Mouse (Mus musculus) adrenal gland, postnatal 10 days (tissue): ENCODE data around the gene Olig1. TPM values are rescaled to one million over a fixed set of nuclear protein-coding genes. Genes with fewer than 3 reads are reported as not detected.

ENCODE experiments used
- DNase-seq: peaks from one replicate; pipeline ENCODE4 v3.0.0; 2021; ENCODE audit warnings: mixed read lengths
- total RNA-seq, 2 experiments: library from RNA; stranded (reverse); gene quantifications; 2 replicates each; pipeline ENCODE4 v1.2.3; 2021

Olig1 gene
- total RNA-seq, 2 experiments from 2014 or later: 0.75 to 1.6 TPM

DNA sequence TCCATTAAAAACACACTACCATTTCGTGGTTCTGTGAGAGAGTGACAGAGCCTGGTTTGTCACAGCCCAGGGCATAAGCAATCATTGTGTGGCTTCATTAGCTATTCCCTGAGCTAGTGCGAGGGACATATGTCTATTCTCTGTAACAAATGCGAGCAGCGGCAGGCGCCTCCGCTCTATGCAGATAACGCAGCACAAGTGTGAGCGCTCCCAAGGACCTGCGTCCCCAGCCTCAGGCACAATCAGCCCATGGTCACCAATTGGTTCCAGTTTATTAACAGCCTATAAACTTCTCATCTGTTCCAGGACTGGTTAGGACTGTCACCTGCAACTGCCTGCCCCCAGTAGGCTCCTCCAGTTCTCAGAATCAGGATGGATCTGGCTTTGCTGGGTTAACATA, 23.3 kb upstream of the Olig1 start:
- no peak for DNase-seq

DNA sequence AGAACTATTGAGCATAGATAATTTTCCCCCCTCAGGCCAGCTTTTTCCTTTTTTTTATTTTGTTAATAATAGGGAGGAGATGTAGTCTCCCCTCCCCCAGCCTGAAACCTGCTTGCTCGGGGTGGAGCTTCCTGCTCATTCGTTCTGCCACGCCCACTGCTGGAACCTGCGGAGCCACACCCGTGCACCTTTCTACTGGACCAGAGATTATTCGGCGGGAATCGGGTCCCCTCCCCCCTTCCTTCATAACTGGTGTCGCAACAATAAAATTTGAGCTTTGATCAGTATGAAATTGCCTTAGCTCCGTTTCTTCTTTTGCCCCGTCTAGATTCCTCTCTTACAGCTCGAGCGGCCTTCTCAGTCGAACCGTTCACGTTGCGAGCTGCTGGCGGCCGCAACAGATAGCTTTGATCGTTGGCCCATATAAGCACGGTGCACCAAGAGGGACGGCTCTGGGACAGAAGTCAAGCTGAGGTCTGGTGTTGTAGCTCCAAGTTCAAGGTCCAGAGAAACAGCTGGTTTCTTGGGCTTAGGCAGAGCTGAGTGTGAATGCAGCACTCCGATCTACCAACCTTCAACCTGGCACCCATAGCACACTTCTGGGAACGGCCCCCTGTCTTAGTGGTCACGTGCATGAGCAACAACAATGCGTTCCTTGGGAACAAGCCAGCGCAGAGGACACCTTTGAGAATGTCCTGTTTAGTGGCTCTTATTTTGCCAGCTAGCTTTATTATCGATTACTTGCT, 14.0 kb upstream of the Olig1 start:
- DNase-seq: peak; percentile 23

DNA sequence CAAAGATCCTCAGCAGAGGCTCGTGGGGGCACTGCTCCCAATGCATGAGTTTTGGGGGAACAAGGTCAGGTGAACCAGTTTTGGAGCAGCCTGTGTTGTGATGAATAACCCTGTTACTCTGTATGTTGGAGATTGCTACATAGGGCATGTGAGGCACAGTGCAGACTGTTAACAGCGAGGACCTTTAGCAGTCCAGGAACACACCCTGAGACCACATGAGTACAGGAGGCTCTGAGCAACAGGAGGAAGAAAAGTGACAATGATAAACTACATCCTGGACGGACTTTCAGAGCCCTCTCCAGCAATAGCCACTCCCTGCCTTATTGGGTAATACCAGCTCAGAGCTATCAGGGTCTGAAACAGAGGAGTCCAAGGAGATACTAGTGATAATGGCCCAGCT, 10.6 kb upstream of the Olig1 start:
- DNase-seq: no peak

DNA sequence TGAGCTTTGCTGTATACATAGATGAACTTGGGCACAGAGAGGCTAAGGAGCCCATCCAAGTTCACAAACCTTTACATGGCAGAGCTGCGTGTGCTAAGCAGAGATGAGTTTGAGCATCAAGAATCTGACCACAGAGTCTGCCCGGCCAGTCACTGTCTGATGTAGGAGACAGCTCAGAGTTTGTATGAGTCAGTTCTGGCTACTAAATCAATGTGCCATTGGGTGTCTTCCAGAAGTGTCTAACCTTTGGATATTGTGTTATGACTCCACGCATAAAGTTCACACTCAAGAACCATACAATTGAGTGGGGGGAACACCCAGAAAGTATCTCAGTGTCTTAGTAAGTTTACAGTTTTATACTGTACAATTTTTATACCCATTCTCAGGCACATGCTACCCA, 8.7 kb upstream of the Olig1 start:
- DNase-seq: no peak

DNA sequence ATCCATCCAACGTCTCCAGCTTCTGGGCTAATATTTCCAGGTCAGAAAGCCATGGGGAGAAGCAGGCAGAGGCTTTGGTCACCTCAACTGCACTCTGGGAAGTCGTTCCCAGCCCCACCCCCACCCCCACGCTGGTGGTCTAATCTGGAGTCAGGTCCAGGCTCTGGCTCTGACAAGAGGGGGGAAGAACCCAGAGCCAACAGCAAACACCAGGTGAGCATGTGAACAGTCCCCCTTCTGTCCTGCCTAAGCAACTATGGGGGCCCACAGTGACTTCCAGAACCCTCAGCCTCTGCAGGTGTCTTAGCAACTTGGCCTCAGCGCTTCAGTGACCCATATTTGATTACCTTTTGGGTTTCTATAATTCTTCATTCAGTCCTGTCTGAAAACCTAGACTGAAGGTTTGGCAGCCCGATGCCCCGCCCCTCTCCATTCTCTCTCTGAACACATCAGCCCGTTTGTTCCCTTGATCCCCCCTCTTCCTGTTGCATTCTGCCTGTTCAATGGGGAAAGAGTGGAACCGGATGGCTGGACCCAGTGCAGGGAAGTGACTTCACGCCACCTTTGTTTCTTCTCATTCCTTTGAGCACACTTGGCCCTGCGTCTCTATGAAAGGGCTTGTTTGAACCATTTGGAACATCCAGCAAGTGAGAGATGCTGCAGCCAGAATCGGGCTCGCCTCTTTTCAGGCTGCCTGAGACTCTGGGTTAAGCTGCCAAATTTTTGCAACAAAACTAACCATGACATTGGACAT, 6.9 kb upstream of the Olig1 start:
- no peak for DNase-seq

DNA sequence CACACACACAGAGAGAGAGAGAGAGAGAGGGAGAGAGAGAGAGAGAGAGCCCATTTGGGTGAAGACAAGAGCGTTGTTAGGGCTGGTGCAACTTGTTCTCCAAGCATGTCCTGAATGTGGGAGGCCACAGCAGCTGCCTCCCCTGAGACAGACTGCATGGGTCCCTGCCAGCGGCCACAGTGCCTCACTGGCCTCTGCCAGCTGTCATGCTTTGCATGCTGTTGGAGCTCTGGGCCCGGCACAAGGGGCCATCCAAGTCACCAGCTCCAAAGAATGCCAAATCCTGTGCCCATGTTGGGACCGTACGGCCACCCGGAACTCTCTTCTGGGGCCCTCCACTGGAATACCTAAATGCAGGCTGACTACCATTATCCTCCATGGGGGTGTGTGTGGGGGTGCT, 3.6 kb upstream of the Olig1 start:
- DNase-seq: peak; percentile 74

DNA sequence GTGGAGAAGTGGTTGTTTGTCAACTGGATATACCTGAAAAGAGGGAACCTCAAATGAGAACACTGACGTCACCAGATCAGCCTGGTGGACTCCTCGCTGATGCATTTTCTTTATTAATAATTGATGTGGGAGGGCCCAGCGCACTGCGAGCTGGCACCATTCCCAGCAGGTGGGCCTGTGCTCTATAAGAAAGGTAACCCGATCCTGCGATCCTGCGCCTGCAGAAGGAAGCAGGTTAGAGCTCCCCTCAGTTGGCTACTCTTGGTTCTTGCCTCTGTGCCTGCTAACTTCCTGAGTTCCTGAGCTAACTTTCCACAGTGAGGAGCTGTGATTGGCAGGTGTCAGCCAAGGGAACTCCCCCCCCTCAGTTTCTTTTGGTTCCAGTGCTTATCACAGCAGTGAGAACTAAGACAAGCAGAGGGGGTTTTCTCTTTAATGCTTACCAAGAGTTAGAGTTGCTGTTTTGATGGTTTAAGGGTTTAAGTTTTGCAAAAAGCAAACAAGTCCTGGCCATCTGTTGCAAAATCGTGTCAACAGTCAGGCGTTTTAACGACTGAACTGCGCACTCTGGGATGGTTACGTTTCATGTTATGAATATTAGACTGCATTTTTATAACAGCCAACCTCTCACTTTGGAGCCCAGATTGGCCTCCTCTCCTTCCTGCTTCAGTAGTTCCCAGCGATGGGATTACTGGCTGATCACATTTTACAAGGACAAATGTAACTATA, 684 bp upstream of the Olig1 start:
- DNase-seq: no peak

DNA sequence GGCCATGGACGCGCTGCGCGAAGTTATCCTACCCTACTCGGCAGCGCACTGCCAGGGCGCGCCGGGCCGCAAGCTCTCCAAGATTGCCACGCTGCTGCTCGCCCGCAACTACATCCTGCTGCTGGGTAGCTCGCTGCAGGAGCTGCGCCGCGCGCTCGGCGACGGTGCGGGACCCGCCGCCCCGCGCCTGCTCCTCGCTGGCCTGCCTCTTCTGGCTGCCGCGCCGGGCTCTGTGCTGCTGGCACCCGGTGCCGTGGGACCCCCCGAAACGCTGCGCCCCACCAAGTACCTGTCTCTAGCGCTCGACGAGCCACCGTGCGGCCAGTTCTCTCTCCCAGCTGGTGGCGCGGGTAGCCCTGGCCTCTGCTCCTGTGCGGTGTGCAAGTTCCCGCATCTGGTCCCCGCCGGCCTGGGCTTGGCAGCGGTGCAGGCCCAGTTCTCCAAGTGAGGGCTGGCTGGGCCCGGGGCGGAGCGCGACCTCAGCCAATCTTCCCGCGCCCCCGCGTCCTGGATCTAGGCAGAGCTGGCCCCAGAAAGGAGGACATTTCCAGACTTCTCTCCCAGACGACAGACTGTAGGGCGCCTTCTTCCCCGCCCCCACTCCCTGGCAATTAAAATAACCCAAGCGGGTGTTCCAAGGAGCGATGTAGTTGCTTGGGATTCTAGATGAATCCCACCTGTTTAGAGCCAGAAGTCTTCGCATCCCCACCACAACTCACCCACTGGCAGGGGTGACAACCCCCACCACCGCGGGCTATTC, 820 bp downstream of the Olig1 start:
- peak; percentile 10 for DNase-seq

DNA sequence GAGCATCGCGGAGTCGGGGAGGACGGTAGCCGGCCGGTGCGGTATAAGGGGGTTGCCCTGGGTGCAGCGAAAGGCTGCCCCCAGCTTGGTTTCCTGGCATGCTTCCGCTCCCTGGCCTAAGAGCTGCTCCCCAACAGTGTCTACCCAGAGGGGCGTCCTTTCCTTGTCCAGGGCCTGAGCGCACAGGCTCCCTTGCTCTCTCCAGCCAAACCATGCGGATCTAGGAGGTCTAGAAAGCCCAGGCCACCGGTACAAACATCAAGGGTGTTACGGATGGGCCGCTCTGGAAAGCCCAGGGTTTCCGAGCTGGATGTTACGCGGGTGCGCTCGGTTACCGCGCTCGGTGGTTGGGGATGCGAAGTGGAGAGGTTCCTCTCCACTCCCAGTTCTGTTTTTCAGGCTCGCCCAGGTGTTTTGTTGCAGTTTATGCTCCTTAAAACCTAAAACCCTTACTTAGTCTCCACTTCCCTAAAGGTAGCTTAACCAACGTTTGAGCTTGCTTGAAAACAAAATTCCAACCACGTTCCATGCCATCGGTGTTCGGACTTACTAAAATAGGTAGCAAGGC, 1.5 kb downstream of the Olig1 start:
- no peak for DNase-seq

DNA sequence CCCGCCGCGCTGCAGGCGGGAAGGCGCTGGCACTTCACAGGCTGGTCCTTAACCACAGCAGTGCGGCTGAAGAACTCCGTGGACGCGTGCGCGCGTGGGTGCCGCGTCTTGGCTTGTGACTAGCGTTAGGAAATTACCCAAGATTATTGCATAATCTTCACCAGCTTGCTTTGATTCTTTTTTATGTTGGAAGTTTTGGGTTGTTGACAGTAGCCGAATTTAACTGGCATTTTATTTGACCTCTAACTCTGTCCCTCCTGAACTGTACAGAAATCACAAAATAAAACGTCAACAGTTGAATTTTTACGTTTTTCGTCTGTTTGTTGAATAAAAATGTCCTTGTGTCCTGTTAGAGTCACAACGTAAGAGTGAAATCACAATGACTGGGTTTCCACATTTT, 2.1 kb downstream of the Olig1 start:
- no peak for DNase-seq

DNA sequence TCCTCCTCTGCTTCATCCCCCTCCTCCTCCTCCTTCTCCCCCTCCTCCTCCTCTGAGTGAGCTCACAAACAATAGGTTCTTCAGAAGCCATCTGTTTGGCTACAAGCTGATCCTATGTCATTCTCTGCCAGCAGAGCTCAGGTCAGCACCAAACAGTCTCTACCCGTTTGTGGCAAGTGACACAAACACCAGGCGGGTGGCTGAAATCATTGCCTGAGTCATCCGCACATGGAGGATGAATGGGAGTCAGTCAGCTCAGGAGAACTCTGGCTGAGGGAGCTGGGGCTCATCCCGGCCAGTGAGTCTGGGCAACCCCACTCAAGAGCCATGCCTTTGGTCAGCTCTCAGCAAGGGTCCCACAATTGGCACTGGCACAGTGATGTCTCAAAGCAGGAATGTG, 10.9 kb downstream of the Olig1 start:
- DNase-seq: no peak

DNA sequence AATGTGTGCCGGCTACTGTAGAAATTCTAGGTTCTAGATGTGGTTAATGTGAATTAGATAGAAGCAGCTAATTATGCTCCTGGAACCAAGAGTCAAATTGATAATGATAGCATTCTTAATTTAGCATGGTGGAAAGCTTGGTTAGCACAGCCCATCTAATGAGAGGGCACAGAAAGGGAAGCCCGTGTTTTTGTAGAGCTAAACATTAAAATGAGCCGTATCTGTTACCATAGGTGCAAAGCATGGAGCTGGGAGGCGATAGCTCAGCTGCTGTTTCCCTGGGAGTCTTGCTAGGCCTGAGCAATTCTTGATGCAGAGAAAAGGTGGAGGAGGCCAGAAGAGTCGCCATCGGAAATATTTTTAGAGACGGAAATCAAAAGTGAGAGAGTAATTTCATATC, 22.5 kb downstream of the Olig1 start:
- no peak for DNase-seq

DNA sequence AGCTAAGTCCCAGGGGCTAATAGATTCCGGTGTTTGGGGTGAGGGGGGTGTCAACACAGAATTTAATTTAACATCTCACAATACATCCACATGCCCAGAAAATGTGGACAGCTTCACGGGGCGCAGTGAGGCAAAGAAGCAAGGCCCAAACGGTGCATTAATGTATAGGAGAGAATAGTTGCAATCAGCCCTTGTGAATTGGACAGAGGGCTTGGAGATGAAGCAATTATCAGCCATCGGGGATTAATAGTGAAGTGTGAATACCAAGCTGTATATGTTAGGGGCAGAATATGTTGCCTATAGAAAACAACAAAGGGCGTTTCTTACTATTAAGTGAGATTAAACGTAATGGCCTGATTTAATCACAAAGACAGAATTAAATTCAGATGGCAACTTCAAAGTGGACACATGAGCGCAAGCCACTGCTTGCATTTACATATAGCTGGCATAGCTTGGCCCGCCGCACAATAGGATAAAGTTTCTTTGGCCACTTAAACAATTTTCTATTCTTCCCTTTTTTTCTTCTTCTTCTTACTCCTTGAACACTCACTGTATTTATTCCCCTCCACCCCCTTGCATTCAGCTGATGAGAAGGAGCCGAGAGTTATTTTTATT, 23.3 kb downstream of the Olig1 start:
- no peak for DNase-seq

DNA sequence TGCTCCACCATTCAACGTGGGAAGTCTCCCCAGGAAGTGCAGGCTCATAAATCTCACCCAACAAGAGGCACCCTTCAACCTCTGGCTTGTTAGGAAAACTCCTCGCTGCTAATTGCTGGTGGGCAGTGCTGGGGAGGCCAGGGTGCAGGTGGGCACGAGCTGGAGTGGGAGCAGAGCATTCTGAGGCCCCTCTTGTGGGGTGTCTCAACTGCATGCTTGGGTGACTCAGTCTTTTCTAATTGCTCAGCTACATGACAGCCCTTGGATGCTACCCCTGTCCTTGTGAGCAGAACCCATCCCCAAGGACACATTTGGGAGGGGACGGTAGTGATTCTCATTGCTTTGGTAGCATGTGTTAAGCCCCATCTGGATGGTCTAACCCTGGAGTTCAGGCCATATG, 28.2 kb downstream of the Olig1 start:
- peak; percentile 14 for DNase-seq

DNA sequence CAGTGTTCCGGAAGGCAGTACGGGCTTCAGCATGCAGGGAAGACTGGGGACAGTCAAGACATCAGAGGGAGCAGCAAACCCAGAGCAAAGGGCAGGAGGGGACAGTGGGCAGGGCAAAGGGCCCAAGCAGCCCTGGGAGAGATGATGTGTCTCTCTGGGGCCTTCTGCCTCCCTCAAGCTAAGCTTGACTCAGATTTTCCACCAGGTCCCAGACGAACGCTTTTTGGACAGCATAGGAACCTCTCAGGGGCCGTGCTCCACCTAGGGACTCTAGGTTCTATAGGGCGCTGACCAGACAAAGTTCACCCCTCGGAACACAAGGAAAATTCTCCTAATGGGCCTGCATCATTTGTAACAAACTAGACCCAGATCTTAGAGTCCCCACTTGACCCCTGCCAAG, 29.8 kb downstream of the Olig1 start:
- DNase-seq: no peak

DNA sequence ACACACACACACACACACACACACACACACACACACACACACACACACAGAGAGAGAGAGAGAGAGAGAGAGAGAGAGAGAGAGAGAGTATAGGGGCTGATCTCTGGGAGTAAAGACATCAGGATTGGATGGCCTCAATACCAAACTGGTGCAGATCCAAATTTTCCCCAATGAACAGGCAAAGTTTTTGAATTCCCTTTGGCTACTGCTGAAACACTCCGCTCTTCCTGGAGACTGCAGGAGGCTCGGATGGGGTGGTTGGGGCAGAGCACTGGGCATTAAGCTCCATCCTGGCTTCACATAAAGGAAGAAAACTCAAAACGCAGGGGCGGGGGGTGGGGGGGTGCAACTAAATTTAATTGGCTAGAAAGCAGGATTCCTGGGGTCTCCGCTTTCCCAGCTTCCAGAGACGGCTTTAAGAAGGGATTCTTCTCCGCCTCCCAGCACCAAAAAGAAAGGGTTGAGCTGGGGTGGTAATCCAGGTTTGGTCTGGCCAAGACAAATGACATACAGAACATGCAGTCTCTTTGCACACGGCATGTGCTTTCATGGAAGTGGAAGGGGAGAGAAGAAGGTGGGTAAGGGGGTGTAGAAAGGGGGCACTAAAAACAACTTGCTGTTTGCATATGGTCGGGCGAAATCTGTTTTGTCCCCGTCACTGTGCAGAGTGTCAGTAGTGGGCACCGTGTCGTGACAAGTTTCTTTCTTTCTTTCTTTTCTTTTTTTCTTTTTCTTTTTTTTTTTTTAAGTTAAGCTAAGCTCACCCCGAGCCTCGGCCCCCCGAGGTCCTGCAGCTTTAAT, 31.3 kb downstream of the Olig1 start:
- DNase-seq: no peak

DNA sequence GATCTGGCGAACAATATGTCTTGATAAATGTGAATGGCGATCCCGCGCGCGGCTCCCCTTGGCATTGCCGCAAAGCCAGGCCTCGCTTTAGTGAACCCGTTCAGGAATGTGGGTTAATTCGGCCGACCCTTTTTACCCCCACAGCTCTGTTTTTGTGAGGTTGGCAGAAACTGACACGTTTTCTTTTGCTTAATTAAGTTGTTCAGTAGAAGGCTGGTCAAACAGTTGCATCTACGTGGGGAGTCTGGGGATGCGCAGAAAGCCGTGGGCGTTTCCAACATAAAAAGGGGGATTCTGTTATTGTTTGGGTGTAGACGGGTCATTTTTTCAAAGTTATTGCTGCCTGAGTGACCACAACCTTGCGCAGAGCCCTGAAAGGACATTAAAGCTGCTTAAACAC, 31.9 kb downstream of the Olig1 start:
- no peak for DNase-seq

DNA sequence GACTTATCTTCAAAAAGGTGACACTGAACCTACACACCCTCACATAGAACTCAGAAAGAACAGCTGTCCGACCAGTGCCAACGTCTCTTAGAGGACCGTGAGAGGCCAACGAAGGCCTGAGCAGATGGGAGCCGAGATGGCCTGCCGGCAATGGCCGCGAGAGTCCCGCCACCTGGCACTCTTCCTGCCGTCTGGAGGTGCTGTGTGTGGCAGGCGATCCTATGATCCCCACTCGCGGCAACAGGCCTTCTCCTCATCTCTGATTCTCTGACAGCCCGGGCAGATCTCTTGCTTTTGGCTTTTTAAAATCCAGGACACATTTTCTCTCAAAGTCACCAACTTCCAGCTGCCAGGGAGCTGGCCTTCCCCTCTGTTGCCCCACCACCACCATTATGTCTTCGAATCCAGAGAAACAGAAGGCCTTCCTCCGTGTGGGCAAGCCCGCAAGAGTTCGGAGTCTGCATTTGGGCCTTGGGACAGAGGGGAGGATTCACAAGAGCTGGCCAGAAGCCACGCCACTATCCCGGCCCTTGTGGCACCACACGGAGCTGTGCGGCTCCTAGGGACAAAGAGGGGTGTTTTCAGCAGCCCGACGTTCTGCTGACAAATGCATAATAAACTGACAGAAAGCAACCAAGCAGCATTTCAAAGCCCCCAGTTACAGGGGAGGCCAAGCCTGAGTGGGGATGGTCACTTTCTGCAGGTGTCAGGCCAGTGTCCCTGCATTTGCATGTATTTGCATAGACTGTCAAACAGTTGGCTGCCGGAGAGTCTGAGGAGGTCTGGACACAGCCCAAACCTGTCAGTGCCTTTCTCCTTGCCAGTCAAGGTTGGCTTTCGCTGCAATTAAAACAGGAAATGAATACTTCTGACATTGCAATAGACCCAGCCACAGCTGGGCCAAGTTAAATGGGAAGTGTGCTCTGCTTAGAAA, 34.5 kb downstream of the Olig1 start:
- DNase-seq: peak; percentile 56

DNA sequence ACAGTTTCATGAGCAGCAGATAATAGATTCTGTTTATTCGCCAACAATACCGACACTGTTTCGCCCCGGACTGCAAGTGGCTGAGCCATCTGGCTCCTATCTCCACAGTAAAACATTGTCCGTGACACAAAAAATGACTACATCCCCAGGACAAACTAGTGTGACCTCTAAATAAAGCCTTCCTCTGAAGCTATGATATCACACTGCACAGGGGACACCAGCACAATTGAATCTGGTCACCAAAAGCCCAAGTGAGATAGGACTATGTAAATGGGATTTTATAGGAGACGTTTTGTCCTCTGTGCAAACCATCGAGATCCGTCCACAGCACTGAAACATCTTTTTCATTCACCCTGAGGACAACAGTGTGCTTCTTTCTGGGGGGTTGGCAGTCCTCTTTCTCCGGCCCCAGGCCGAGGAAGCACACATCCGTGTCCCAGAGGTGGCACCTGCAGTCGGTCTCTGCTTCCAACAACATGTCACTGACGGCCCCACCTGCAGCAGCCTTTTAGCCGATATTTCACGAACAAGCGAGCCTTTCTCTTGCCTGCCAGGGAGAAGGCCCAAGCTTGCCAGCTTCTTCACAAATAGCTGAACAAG, 36.0 kb downstream of the Olig1 start:
- DNase-seq: no peak
